Mouse (Mus musculus): Measurements from ENCODE around the gene Thbs2. TPM values are rescaled to one million over a fixed set of nuclear protein-coding genes. Genes with fewer than 3 reads are reported as not detected.
A peak's percentile ranks its signal among the peaks of the same experiment; 100 is the strongest.

The Thbs2 gene
- polyA plus RNA-seq, 1 experiment from 2014 or later = 18.7 TPM

DNA sequence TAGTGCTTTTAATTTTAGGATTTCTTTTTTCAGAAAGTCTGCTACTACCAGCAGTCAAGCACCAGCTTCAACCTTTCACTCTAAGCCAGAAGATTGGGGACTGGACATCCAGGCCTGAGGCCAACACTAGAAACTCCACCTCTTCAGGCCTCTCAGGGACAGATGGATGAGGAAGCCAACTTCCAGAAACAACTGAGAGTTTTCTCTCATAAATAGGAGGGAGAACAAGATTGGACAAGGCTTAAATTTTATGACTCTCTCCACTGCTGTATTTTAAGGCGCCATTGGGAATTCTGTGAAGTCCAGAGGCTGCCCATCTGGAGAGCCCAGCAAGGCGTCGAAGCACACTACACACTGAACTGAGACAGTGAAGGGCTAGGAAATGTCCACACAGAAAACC, 17.0 kb upstream of the Thbs2 start:
- no peak for TF ChIP-seq CTCF (IDR thresholded peaks at IDR 0.05; ENCODE audit: low read depth)
- WGBS = 95% methylated on average over 3 of the region's 3 CpGs
- Histone ChIP-seq H3K4me3 (ENCODE audit: low read depth, low read length) (no peak overlapping the region), H3K9me3 (ENCODE audit: low read depth, low read length) (no peaks in the 10 kb centered on the region), H3K36me3 (ENCODE audit: insufficient read depth) (no peaks in the 10 kb centered on the region), H3K9ac (no peak overlapping the region), H3K4me1 (ENCODE audit: insufficient read depth) (no peaks in the 10 kb centered on the region), H3K27ac (ENCODE audit: low read depth) (no peak overlapping the region), H3K4me2 (no peak overlapping the region), H3K27me3 (ENCODE audit: insufficient read depth, low read length) (no peaks in the 10 kb centered on the region)
- DNase-seq (no peak), ATAC-seq (ENCODE audit: insufficient read depth) (no peak)

DNA sequence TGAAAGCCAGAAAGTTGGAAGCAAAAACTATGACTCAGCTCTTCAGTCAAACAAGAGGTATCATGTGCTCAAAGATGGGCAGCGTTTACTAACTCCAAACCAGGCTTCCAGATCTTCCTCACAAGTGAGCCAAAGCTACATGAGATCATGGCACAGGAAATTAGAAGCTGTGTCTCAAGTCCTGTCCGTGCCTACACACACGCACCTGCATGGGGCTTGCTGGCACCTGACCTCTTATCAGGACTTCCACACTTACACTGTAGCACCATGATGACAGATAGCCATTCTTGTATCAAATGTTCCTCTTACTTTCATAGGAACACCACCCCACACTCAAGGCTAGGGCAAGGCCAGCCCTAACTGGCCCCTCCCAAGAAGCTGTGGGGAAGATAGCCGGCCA, 12.0 kb upstream of the Thbs2 start:
- no peak overlapping the region for H3K9ac ChIP-seq
- H3K4me3 ChIP-seq (ENCODE audit: low read depth, low read length) = no peak overlapping the region
- H3K36me3 ChIP-seq (ENCODE audit: insufficient read depth) = no peaks in the 10 kb centered on the region
- H3K27me3 ChIP-seq (ENCODE audit: insufficient read depth, low read length) = no peaks in the 10 kb centered on the region
- no peak for DNase-seq
- no peak for ATAC-seq (ENCODE audit: insufficient read depth)
- no peak overlapping the region for H3K4me2 ChIP-seq
- H3K27ac ChIP-seq (ENCODE audit: low read depth) = no peak overlapping the region
- TF ChIP-seq CTCF (IDR thresholded peaks at IDR 0.05; ENCODE audit: low read depth) = no peak
- WGBS = 89% methylated on average over 4 of the region's 4 CpGs
- no peaks in the 10 kb centered on the region for H3K9me3 ChIP-seq (ENCODE audit: low read depth, low read length)
- peaks cover 12% of the 10 kb centered on the region; the same call in 1 of the 2 replicates for H3K4me1 ChIP-seq (ENCODE audit: insufficient read depth)

DNA sequence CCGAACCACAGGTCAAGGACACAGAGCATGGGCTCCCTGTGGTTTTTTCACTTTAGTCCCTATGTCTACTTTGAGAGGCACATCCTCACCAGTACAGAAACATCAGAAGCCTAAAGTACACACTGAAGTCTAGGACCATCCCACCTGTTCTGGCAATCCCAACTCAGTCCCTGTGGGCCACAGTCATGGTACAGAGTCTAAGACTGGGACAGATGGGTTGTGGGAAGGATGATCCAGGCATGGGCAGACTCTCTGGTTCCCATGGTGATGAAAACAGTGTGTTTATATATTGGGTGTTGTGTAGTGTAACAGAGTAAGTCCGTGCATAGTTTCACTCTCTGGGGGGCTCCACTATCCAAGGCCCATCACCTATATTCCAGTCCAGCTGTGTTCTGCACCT, 11.4 kb upstream of the Thbs2 start:
- TF ChIP-seq CTCF (IDR thresholded peaks at IDR 0.05; ENCODE audit: low read depth) = no peak
- no peak overlapping the region for H3K4me3 ChIP-seq (ENCODE audit: low read depth, low read length)
- no peak for DNase-seq
- H3K9ac ChIP-seq = no peak overlapping the region
- no peaks in the 10 kb centered on the region for H3K9me3 ChIP-seq (ENCODE audit: low read depth, low read length)
- H3K27me3 ChIP-seq (ENCODE audit: insufficient read depth, low read length) = no peaks in the 10 kb centered on the region
- H3K27ac ChIP-seq (ENCODE audit: low read depth) = no peak overlapping the region
- no peaks in the 10 kb centered on the region for H3K36me3 ChIP-seq (ENCODE audit: insufficient read depth)
- H3K4me1 ChIP-seq (ENCODE audit: insufficient read depth) = peaks cover 12% of the 10 kb centered on the region; the same call in 1 of the 2 replicates
- WGBS = 70% methylated on average over 2 of the region's 2 CpGs
- no peak for ATAC-seq (ENCODE audit: insufficient read depth)
- H3K4me2 ChIP-seq = no peak overlapping the region

DNA sequence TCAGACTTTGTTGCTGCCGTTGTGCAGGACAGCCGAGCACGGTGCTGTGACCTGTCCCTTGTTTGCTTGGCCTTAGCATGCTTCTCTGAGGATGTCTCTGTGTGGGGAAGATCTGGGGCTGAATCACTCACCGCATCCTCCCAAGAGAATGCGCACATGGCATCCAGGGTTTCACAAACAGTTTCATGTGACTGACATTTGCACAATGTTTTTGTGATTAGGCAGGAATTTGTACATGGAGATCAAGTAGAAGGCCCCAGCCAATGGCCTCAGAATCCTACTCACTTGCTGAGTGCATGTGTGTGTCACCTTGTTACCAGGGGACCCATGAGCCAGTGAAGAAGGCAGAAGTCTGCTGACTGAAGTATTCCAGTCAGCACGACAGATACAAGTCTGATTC, 9.7 kb upstream of the Thbs2 start:
- Histone ChIP-seq H3K9ac (no peak overlapping the region), H3K4me2 (no peak overlapping the region), H3K27me3 (ENCODE audit: insufficient read depth, low read length) (no peaks in the 10 kb centered on the region), H3K4me1 (ENCODE audit: insufficient read depth) (peaks cover 16% of the 10 kb centered on the region; the same call in 1 of the 2 replicates), H3K27ac (ENCODE audit: low read depth) (no peak overlapping the region), H3K36me3 (ENCODE audit: insufficient read depth) (no peaks in the 10 kb centered on the region), H3K4me3 (ENCODE audit: low read depth, low read length) (no peak overlapping the region), H3K9me3 (ENCODE audit: low read depth, low read length) (no peaks in the 10 kb centered on the region)
- ATAC-seq (ENCODE audit: insufficient read depth) (no peak), DNase-seq (no peak)
- WGBS = 51% methylated on average over 6 of the region's 6 CpGs
- no peak for TF ChIP-seq CTCF (IDR thresholded peaks at IDR 0.05; ENCODE audit: low read depth)

DNA sequence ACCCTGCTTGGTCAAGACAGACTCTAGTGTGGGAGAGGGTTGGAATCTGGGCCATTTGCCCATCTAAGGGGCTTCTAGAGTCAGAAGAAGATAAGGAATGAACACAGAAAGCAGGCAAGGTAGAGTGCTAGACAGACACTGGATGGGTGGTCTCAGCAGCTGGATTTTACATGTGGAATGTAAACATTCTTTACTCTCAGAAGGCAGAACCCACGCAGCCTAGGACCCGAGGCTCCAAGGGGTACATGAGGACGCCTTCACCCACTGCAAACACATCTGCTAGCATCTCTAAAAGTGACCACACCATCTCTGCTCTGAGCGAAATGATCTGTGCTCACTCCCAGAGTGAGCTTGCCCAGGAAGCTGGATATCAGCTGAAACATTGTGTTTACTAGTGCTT, 9.2 kb upstream of the Thbs2 start:
- Histone ChIP-seq H3K4me1 (ENCODE audit: insufficient read depth) (peaks cover 16% of the 10 kb centered on the region), H3K27ac (ENCODE audit: low read depth) (no peak overlapping the region), H3K36me3 (ENCODE audit: insufficient read depth) (no peaks in the 10 kb centered on the region), H3K27me3 (ENCODE audit: insufficient read depth, low read length) (no peaks in the 10 kb centered on the region), H3K4me2 (no peak overlapping the region), H3K9ac (no peak overlapping the region), H3K4me3 (ENCODE audit: low read depth, low read length) (no peak overlapping the region), H3K9me3 (ENCODE audit: low read depth, low read length) (no peaks in the 10 kb centered on the region)
- DNase-seq (peak; percentile 52), ATAC-seq (ENCODE audit: insufficient read depth) (peak; percentile 47)
- TF ChIP-seq CTCF (IDR thresholded peaks at IDR 0.05; ENCODE audit: low read depth) = no peak
- 18% methylated on average over 4 of the region's 4 CpGs for WGBS

DNA sequence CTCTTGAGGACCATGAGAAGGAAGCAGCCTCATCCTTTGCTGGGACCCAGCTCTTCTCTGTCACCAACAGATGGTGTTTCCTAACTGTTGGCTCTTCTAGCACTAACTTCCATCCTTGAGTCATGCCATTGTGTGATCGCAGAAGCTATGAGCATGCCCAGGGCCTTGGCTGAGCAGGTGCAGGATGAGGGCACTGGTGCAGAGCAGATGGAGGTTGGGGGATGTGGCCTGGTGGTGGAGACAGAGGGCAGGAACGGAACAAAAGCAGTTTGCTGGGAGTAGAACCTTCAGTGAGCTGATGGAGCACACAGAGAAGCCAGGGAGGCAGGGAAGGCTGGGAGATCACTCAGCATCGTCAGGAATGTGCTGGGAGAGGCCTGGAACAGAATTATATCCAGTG, 8.7 kb upstream of the Thbs2 start:
- no peak for DNase-seq
- Histone ChIP-seq H3K36me3 (ENCODE audit: insufficient read depth) (no peaks in the 10 kb centered on the region), H3K9ac (no peak overlapping the region), H3K27ac (ENCODE audit: low read depth) (no peak overlapping the region), H3K9me3 (ENCODE audit: low read depth, low read length) (no peaks in the 10 kb centered on the region), H3K4me3 (ENCODE audit: low read depth, low read length) (no peak overlapping the region), H3K27me3 (ENCODE audit: insufficient read depth, low read length) (no peaks in the 10 kb centered on the region), H3K4me1 (ENCODE audit: insufficient read depth) (peaks cover 16% of the 10 kb centered on the region), H3K4me2 (no peak overlapping the region)
- no peak for TF ChIP-seq CTCF (IDR thresholded peaks at IDR 0.05; ENCODE audit: low read depth)
- ATAC-seq (ENCODE audit: insufficient read depth) = no peak
- 59% methylated on average over 3 of the region's 3 CpGs for WGBS

DNA sequence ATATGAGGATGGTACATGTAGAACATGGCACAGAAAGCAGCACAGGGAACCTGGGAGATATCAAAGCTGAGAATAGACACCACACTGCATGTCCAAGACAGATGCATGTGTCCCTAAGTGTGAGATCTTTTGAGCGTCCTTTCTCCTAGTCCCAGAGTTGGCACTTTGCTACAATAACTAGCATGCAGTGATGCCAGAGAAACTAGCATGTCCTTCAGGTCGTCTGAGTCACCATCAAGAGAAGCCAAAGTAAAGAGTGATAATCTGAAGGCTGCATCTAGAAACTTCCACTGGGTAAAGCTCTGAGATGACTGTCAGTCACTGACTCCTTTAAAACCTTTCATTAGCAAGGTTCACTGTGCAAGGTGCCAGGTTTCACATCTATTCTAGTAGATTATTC, 7.9 kb upstream of the Thbs2 start:
- WGBS = 56% methylated on average over 2 of the region's 2 CpGs
- H3K27me3 ChIP-seq (ENCODE audit: insufficient read depth, low read length) = no peaks in the 10 kb centered on the region
- H3K9ac ChIP-seq = no peak overlapping the region
- H3K4me1 ChIP-seq (ENCODE audit: insufficient read depth) = peaks cover 17% of the 10 kb centered on the region
- no peak overlapping the region for H3K4me3 ChIP-seq (ENCODE audit: low read depth, low read length)
- DNase-seq (no peak), ATAC-seq (ENCODE audit: insufficient read depth) (no peak)
- no peaks in the 10 kb centered on the region for H3K9me3 ChIP-seq (ENCODE audit: low read depth, low read length)
- no peaks in the 10 kb centered on the region for H3K36me3 ChIP-seq (ENCODE audit: insufficient read depth)
- TF ChIP-seq CTCF (IDR thresholded peaks at IDR 0.05; ENCODE audit: low read depth) = no peak
- H3K27ac ChIP-seq (ENCODE audit: low read depth) = no peak overlapping the region
- H3K4me2 ChIP-seq = no peak overlapping the region

DNA sequence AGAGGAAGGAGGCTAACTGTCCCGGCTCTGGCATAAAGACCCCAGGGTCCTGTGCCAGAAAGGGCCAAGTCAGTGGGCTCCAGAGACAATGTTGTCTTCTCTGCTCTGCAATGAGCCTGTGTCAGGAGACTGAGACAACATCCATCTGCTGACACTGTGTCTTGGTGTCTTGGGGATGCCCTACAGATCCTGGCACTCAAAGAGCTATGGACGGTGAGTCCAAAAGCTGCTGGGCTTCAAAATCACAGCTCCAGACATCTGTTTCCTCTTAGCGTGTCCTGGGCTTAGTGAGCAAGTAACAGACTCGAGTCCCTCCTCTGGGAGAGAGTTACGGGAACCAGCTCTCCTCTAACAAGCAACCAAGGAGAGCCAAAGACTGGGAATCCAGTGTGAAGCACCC, 6.2 kb upstream of the Thbs2 start:
- DNase-seq (peak; percentile 82), ATAC-seq (ENCODE audit: insufficient read depth) (peak; percentile 19; the same call in 1 of the 2 replicates)
- Histone ChIP-seq H3K36me3 (ENCODE audit: insufficient read depth) (no peaks in the 10 kb centered on the region), H3K27ac (ENCODE audit: low read depth) (peak overlapping the region; percentile 37; the same call in 1 of the 2 replicates), H3K4me1 (ENCODE audit: insufficient read depth) (peaks cover 26% of the 10 kb centered on the region), H3K4me3 (ENCODE audit: low read depth, low read length) (no peak overlapping the region), H3K4me2 (no peak overlapping the region), H3K9ac (no peak overlapping the region), H3K27me3 (ENCODE audit: insufficient read depth, low read length) (no peaks in the 10 kb centered on the region), H3K9me3 (ENCODE audit: low read depth, low read length) (no peaks in the 10 kb centered on the region)
- 51% methylated on average over 5 of the region's 5 CpGs for WGBS
- TF ChIP-seq CTCF (IDR thresholded peaks at IDR 0.05; ENCODE audit: low read depth) = no peak

All from lung, embryonic 14.5 days (tissue).